Mouse (Mus musculus) testis, adult 2 months (tissue): Measurements from ENCODE around the gene Auts2.
A peak's percentile ranks its signal among the peaks of the same experiment; 100 is the strongest.

Experiments used
- CTCF ChIP-seq: fragments of 200-500 bp; IDR thresholded peaks from 2 replicates; pipeline ENCODE4 v1.5.1; 2012; ENCODE audit warnings: low read depth, mild to moderate bottlenecking, inconsistent platforms, low read length, moderate library complexity; ENCODE audit not compliant: control insufficient read depth, insufficient read depth, insufficient replicate concordance
- POLR2A ChIP-seq: fragments of 200-500 bp; IDR thresholded peaks from 2 replicates; pipeline ENCODE4 v1.6.1; 2012; ENCODE audit warnings: low read depth, mild to moderate bottlenecking, inconsistent platforms, low read length, moderate library complexity; ENCODE audit not compliant: control insufficient read depth

GRCm38 (mm10) chr5:131427734-131428413 is 1115.3 kb downstream of the Auts2 start:
- peak; percentile 85 for TF ChIP-seq CTCF
- TF ChIP-seq POLR2A: no peak
